Mouse (Mus musculus): Measurements from ENCODE around the gene Olfr1382. TPM values are rescaled to one million over a fixed set of nuclear protein-coding genes. Genes with fewer than 3 reads are reported as not detected.

Olfr1382 gene
- polyA plus RNA-seq, 1 experiment from 2014 or later, result not detected

Other genes with a start within 250 kb of the Olfr1382 start
- gene Olfr1393, start 249.9 kb upstream of the Olfr1382 start, polyA plus RNA-seq (2016; fragmentation: Nextera tagmentation; extraction: Ambion mirVana), result 0.06 TPM in 1 of 2 replicates, not detected in the other
- gene Olfr1392, start 243.0 kb upstream of the Olfr1382 start, polyA plus RNA-seq (2016; fragmentation: Nextera tagmentation; extraction: Ambion mirVana), result 0.20 TPM in 1 of 2 replicates, not detected in the other
- not detected in 2 replicates for gene Olfr10, start 223.5 kb upstream of the Olfr1382 start, polyA plus RNA-seq (2016; fragmentation: Nextera tagmentation; extraction: Ambion mirVana)
- gene Olfr1391, start 205.5 kb upstream of the Olfr1382 start, polyA plus RNA-seq (2016; fragmentation: Nextera tagmentation; extraction: Ambion mirVana), result not detected in 2 replicates
- not detected in 2 replicates for gene Olfr1390, start 193.1 kb upstream of the Olfr1382 start, polyA plus RNA-seq (2016; fragmentation: Nextera tagmentation; extraction: Ambion mirVana)
- not detected in 2 replicates for gene Olfr1389, start 105.2 kb upstream of the Olfr1382 start, polyA plus RNA-seq (2016; fragmentation: Nextera tagmentation; extraction: Ambion mirVana)
- gene Olfr1388, start 91.6 kb upstream of the Olfr1382 start, polyA plus RNA-seq (2016; fragmentation: Nextera tagmentation; extraction: Ambion mirVana), result 0.06 TPM in 1 of 2 replicates, not detected in the other
- gene Olfr1387, start 72.9 kb upstream of the Olfr1382 start, polyA plus RNA-seq (2016; fragmentation: Nextera tagmentation; extraction: Ambion mirVana), result not detected in 2 replicates
- gene Olfr1386, start 63.2 kb upstream of the Olfr1382 start, polyA plus RNA-seq (2016; fragmentation: Nextera tagmentation; extraction: Ambion mirVana), result not detected in 2 replicates
- gene Olfr1385, start 39.2 kb upstream of the Olfr1382 start, polyA plus RNA-seq (2016; fragmentation: Nextera tagmentation; extraction: Ambion mirVana), result not detected in 2 replicates
- not detected in 2 replicates for gene Olfr1384, start 21.5 kb upstream of the Olfr1382 start, polyA plus RNA-seq (2016; fragmentation: Nextera tagmentation; extraction: Ambion mirVana)
- not detected in 2 replicates for gene Olfr1383, start 8.6 kb upstream of the Olfr1382 start, polyA plus RNA-seq (2016; fragmentation: Nextera tagmentation; extraction: Ambion mirVana)
- gene Olfr1381, start 15.2 kb downstream of the Olfr1382 start, polyA plus RNA-seq (2016; fragmentation: Nextera tagmentation; extraction: Ambion mirVana), result not detected in 2 replicates
- gene Olfr1380, start 28.6 kb downstream of the Olfr1382 start, polyA plus RNA-seq (2016; fragmentation: Nextera tagmentation; extraction: Ambion mirVana), result not detected in 2 replicates
- gene Flt4, start 81.0 kb downstream of the Olfr1382 start, polyA plus RNA-seq (2016; fragmentation: Nextera tagmentation; extraction: Ambion mirVana), result 2.4 and 2.8 TPM in 2 replicates
- gene Scgb3a1, start 135.4 kb downstream of the Olfr1382 start, polyA plus RNA-seq (2016; fragmentation: Nextera tagmentation; extraction: Ambion mirVana), result not detected in 2 replicates
- 81.5 and 82.9 TPM in 2 replicates for gene Cnot6, start 184.5 kb downstream of the Olfr1382 start, polyA plus RNA-seq (2016; fragmentation: Nextera tagmentation; extraction: Ambion mirVana)

Measured in neural tube, embryonic 12.5 days (tissue).